Comparison of ENCODE assay signal across 26 mouse cellular contexts in the genomic region with DNA sequence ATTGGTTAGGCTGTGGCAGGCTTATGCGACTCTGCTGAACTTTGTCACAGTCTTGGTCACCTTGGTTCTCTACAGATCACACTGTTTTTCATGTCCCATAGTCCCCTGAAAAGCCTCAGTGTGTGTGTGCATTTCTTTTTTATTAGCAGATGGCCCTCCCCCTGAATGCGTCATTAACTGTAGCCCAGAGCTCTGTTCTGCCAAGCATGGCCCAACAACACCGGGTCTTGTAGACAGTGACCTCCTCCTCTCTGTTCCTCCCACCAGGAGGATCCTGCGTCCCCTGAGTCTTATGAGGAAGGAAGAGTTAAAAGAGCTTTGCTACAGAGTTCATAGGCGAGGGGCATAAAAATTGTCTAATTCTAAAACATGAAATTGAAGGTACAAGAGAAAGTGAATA.
DNase-seq lines count a peak whose midpoint lies in the region; ATAC-seq and TF ChIP-seq lines count a peak whose summit lies in the region.
"Had no signal": no experiment of that assay in that cellular context is flagged by ENCODE, and none has a peak within 500 bp of the region (broad histone marks: within the 10 kb centered on the region; RNA-seq: fewer than 3 reads in every experiment).

No protein-coding gene starts in this region.

- H3K36me3 ChIP-seq in kidney, embryonic 15.5 days: no peaks in the 10 kb centered on the region
- H3K36me3 ChIP-seq in kidney, adult 2 months (ENCODE audit: control insufficient read depth, insufficient read depth, low read length): no peaks in the 10 kb centered on the region
- no peaks in the 10 kb centered on the region for H3K36me3 ChIP-seq in midbrain, embryonic 11.5 days (ENCODE audit: control insufficient read depth, insufficient read depth, low read length)
- no peaks in the 10 kb centered on the region for H3K36me3 ChIP-seq in midbrain, embryonic 15.5 days (replicated peaks)
- no peaks in the 10 kb centered on the region for H3K36me3 ChIP-seq in intestine, postnatal 0 days (ENCODE audit: control insufficient read depth, insufficient read depth)
- H3K36me3 ChIP-seq: forebrain, embryonic 15.5 days; heart, embryonic 12.5 days; limb, embryonic 13.5 days; liver, embryonic 12.5 days; neural tube, embryonic 12.5 days had no signal

- H3K4me3 ChIP-seq in kidney, embryonic 15.5 days (replicated peaks): no peak overlapping the region
- no peak overlapping the region for H3K4me3 ChIP-seq in kidney, adult 2 months (ENCODE audit: insufficient read depth, low read depth, low read length)
- no peak overlapping the region for H3K4me3 ChIP-seq in midbrain, embryonic 11.5 days (ENCODE audit: low read depth, low read length)
- no peak overlapping the region for H3K4me3 ChIP-seq in midbrain, embryonic 15.5 days
- no peak overlapping the region for H3K4me3 ChIP-seq in intestine, postnatal 0 days (ENCODE audit: low read depth, low read length)
- H3K4me3 ChIP-seq: forebrain, embryonic 15.5 days; gastrocnemius, adult 2 months; heart, embryonic 12.5 days; left cerebral cortex, adult 2 months; limb, embryonic 13.5 days; liver, embryonic 12.5 days; myocyte; neural tube, embryonic 12.5 days had no signal

- ATAC-seq in kidney, embryonic 15.5 days (replicated peaks; ENCODE audit: low FRiP score): peak; percentile 80
- ATAC-seq in midbrain, embryonic 11.5 days (ENCODE audit: low FRiP score): peak; percentile 22; the same call in 1 of the 2 replicates
- ATAC-seq in midbrain, embryonic 15.5 days (replicated peaks): no peak
- ATAC-seq in intestine, postnatal 0 days: peak; percentile 46; the same call in 1 of the 2 replicates
- ATAC-seq: forebrain, embryonic 15.5 days; liver, embryonic 12.5 days had no signal

- TF ChIP-seq POLR2A in kidney, adult 2 months (IDR thresholded peaks at IDR 0.05; ENCODE audit: low read depth, low read length): no peak

- no peaks in the 10 kb centered on the region for H3K27me3 ChIP-seq in kidney, embryonic 15.5 days
- H3K27me3 ChIP-seq in kidney, adult 2 months (replicated peaks; ENCODE audit: control insufficient read depth, insufficient read depth, low read length): no peaks in the 10 kb centered on the region
- no peaks in the 10 kb centered on the region for H3K27me3 ChIP-seq in midbrain, embryonic 11.5 days (ENCODE audit: control insufficient read depth, insufficient read depth, low read length)
- H3K27me3 ChIP-seq in midbrain, embryonic 15.5 days (replicated peaks): no peaks in the 10 kb centered on the region
- no peaks in the 10 kb centered on the region for H3K27me3 ChIP-seq in intestine, postnatal 0 days (replicated peaks; ENCODE audit: control insufficient read depth, insufficient read depth, low read length)
- H3K27me3 ChIP-seq: forebrain, embryonic 15.5 days; heart, embryonic 12.5 days; limb, embryonic 13.5 days; liver, embryonic 12.5 days; neural tube, embryonic 12.5 days had no signal

- H3K9me3 ChIP-seq in kidney, embryonic 15.5 days (replicated peaks): no peaks in the 10 kb centered on the region
- H3K9me3 ChIP-seq in midbrain, embryonic 11.5 days (ENCODE audit: control insufficient read depth, low read length): no peaks in the 10 kb centered on the region
- H3K9me3 ChIP-seq in midbrain, embryonic 15.5 days: no peaks in the 10 kb centered on the region
- H3K9me3 ChIP-seq in intestine, postnatal 0 days (ENCODE audit: control insufficient read depth): no peaks in the 10 kb centered on the region
- H3K9me3 ChIP-seq: forebrain, embryonic 15.5 days; heart, embryonic 12.5 days; limb, embryonic 13.5 days; liver, embryonic 12.5 days; neural tube, embryonic 12.5 days had no signal

- no peak for TF ChIP-seq CTCF in kidney, adult 2 months (conservative IDR thresholded peaks at IDR 0.05; ENCODE audit: insufficient read depth, insufficient read length, low read depth, low read length)
- no peak for TF ChIP-seq CTCF in intestine, postnatal 0 days (IDR thresholded peaks at IDR 0.05; ENCODE audit: low read depth)

- H3K4me2 ChIP-seq in kidney, embryonic 15.5 days: no peak overlapping the region
- H3K4me2 ChIP-seq in midbrain, embryonic 11.5 days: no peak overlapping the region
- H3K4me2 ChIP-seq in midbrain, embryonic 15.5 days: no peak overlapping the region
- H3K4me2 ChIP-seq in intestine, postnatal 0 days (replicated peaks; ENCODE audit: low read depth): no peak overlapping the region; the same call in 1 of the 2 replicates
- H3K4me2 ChIP-seq: forebrain, embryonic 15.5 days; heart, embryonic 12.5 days; hindbrain, embryonic 14.5 days; limb, embryonic 13.5 days; liver, embryonic 12.5 days; neural tube, embryonic 12.5 days had no signal

- no peak for DNase-seq in kidney, adult 2 months
- DNase-seq in midbrain, embryonic 11.5 days (ENCODE audit: low spot score, missing footprints): no peak
- DNase-seq in adrenal gland, postnatal 14 days: no peak
- DNase-seq: adrenal gland, adult 2 months; B cell, adult 2 months; cerebellum, adult 8-10 months; cerebellum, postnatal 36 days; gastrocnemius, adult 2 months; gastrocnemius, postnatal 36 days; heart, adult 18-20 months; lung, adult 18-20 months; lung, postnatal 10 days; right cerebral cortex, adult 18-20 months; thymus, postnatal 4 days had no signal

- H3K9ac ChIP-seq in kidney, embryonic 15.5 days: no peak overlapping the region
- H3K9ac ChIP-seq in midbrain, embryonic 11.5 days (ENCODE audit: low read length): no peak overlapping the region
- no peak overlapping the region for H3K9ac ChIP-seq in midbrain, embryonic 15.5 days
- no peak overlapping the region for H3K9ac ChIP-seq in intestine, postnatal 0 days (ENCODE audit: low read depth, low read length)
- H3K9ac ChIP-seq: forebrain, embryonic 15.5 days; heart, embryonic 12.5 days; hindbrain, embryonic 14.5 days; limb, embryonic 13.5 days; liver, embryonic 12.5 days; neural tube, embryonic 12.5 days had no signal

- H3K27ac ChIP-seq in kidney, embryonic 15.5 days: 0 out of 2 replicates have a peak overlapping the region, but pooled peaks have one; percentile 60
- no peak overlapping the region for H3K27ac ChIP-seq in kidney, adult 2 months (ENCODE audit: insufficient read depth, low read depth, low read length)
- H3K27ac ChIP-seq in midbrain, embryonic 11.5 days (ENCODE audit: low read depth, low read length): no peak overlapping the region
- no peak overlapping the region for H3K27ac ChIP-seq in midbrain, embryonic 15.5 days
- H3K27ac ChIP-seq in intestine, postnatal 0 days (ENCODE audit: low read depth, low read length): peak overlapping the region; percentile 74
- H3K27ac ChIP-seq: forebrain, embryonic 15.5 days; gastrocnemius, adult 2 months; hindbrain, embryonic 14.5 days; left cerebral cortex, adult 2 months; limb, embryonic 13.5 days; liver, embryonic 12.5 days; macrophage; neural tube, embryonic 12.5 days had no signal

- WGBS in kidney, embryonic 15.5 days: 48% methylated on average over 5 of the region's 5 CpGs
- WGBS in kidney, adult 2 months: 62% methylated on average over 5 of the region's 5 CpGs
- WGBS in midbrain, embryonic 11.5 days: 60% methylated on average over 5 of the region's 5 CpGs
- 54% methylated on average over 5 of the region's 5 CpGs for WGBS in midbrain, embryonic 15.5 days
- WGBS in intestine, postnatal 0 days: 61% methylated on average over 5 of the region's 5 CpGs

- peaks cover 20% of the 10 kb centered on the region for H3K4me1 ChIP-seq in kidney, embryonic 15.5 days
- no peaks in the 10 kb centered on the region for H3K4me1 ChIP-seq in kidney, adult 2 months (ENCODE audit: control insufficient read depth, insufficient read depth, low read length)
- peaks cover 7% of the 10 kb centered on the region for H3K4me1 ChIP-seq in midbrain, embryonic 11.5 days (ENCODE audit: control insufficient read depth, insufficient read depth, low read length)
- no peaks in the 10 kb centered on the region; the same call in 1 of the 2 replicates for H3K4me1 ChIP-seq in midbrain, embryonic 15.5 days
- no peaks in the 10 kb centered on the region for H3K4me1 ChIP-seq in intestine, postnatal 0 days (replicated peaks; ENCODE audit: control insufficient read depth, insufficient read depth, low read length)
- H3K4me1 ChIP-seq: forebrain, embryonic 15.5 days; liver, embryonic 12.5 days; neural tube, embryonic 12.5 days had no signal

Comparison
In these comparisons a context has a peak if more than half of its experiments do, and no peak if none do; other contexts are left out.
1. H3K27ac ChIP-seq: peak in kidney, embryonic 15.5 days (single experiment) and intestine, postnatal 0 days (single experiment); none in kidney, adult 2 months (single experiment), midbrain, embryonic 11.5 days (single experiment) and midbrain, embryonic 15.5 days (single experiment).